Mouse (Mus musculus): ENCODE measurements around the gene Hpd.

Hpd gene

DNA sequence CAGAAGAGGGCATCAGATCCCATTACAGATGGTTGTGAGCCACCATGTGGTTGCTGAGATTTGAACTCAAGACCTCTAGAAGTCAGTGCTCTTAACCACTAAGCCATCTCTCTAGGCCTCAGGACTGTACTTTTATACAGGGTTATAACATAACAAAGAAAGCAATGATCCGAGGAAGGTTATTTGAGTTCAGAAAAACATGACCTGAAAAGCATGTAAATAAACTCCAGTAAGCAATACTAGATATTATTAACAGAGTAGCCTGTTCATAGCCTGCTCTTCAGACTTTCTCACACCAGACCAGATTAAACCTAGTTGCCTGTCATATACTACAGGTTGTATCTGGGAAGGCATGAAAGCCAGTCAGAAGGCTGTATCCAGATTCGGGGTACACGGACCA lies 4.8 kb upstream of the Hpd start:
- no peak for DNase-seq (ENCODE audit: low read depth, low spot score)

GRCm38 (mm10) chr5:123185966-123186365 lies 3.4 kb upstream of the Hpd start:
- DNase-seq (ENCODE audit: low read depth, low spot score): no peak

GRCm38 (mm10) chr5:123181536-123181935 lies 991 bp downstream of the Hpd start:
- DNase-seq (ENCODE audit: low read depth, low spot score): no peak

- DNase-seq (ENCODE audit: low read depth, low spot score): no peak
Observed at GRCm38 (mm10) chr5:123180390-123180789, 2.1 kb downstream of the Hpd start.

DNA sequence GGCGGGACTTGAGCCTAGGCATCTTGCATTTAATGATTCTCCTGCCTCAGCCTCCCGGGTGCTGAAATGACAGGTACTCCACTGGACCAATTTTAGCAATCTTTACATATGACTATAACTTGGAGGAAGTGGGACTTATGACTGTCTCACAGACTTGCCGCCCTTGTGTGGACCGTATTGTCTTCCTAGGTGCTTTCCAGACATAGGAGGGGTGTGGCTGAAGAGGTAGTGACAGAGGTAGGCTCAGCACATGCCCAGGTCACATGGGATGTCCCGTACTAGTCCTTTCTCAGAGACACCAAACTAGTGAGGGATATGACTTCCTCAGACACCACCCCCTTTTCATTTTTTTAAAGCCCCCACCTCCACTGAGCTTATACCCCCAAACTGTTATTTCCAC lies 3.7 kb downstream of the Hpd start:
- no peak for DNase-seq (ENCODE audit: low read depth, low spot score)

DNA sequence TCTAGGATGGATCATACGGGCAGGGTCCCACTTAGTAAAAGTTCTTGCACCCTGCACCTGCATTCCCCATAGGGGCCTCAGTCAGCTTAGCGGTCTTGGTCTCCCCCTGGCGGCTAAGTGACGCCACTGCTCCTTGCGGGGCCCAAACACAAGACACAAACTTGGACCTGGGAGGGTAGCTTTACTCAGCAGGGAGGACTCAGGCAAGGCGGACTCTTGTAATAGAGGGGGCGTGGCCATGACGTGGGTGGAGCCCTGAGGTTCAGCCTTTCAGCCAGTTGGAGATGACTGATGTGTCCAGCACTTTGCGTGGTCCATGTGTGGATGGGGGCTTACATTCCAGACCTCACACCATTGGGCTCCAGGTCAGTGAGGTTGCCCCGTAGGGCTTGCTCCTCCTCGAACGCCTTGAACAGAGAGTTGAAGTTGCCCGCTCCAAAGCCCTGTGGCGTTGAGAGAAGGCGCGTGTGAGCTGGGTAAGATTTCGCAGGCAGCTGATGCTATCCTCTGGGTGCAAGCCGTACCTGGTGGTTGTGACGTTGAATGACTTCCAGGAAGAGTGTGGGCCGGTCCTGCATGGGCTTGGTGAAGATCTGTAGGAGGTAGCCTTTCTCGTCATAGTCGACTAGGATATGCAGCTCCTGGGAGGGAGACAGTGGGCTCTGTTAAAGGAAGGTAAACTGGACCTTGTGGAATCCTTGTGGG lies 10.7 kb downstream of the Hpd start:
- DNase-seq (ENCODE audit: low read depth, low spot score): peak; percentile 96

DNA sequence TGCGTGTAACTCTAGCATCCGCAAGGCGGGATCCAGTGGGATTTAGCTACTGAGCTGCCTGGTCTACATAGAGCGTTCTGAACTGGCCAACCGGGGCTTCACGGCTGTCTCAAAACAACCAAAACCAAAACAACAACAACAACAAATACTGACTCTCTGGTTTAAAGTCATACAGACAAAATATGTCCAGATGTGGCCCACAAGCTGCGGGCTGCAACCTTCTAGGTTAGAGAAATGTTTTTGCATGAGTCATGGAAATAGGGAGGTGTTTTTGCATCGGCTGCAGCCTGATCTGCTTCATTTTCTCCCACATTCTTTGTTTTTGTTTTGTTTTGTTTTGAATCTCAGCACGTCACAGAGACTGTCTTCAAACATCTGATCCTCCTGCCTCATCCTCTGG lies 12.2 kb downstream of the Hpd start:
- DNase-seq (ENCODE audit: low read depth, low spot score): no peak

DNA sequence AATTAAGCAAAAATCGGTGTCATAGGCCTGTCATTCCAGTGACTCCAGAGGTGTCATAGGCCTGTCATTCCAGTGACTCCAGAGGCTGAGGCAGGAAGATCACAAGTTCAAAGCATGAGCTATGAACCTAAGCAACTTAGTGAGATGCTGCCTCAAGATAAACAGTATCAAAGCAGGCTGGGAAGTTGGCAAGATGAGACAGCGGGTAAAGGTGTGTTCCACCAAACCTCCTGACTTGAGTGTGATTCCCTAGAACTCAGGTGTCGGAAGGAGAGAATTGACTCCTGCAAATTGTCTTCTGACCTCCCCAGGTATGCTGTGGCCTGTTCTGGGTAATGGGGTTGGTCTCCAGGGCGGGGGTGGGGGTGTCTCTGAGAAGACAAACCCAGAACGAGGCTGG lies 13.2 kb downstream of the Hpd start, which contains the start of gene Psmd9:
Gene Psmd9, plus strand, starts transcription at position 130 of the 400 bp plus-strand sequence.
- no peak for DNase-seq (ENCODE audit: low read depth, low spot score)

- no peak for DNase-seq (ENCODE audit: low read depth, low spot score)
Observed at GRCm38 (mm10) chr5:123167591-123167990, 14.9 kb downstream of the Hpd start.

DNA sequence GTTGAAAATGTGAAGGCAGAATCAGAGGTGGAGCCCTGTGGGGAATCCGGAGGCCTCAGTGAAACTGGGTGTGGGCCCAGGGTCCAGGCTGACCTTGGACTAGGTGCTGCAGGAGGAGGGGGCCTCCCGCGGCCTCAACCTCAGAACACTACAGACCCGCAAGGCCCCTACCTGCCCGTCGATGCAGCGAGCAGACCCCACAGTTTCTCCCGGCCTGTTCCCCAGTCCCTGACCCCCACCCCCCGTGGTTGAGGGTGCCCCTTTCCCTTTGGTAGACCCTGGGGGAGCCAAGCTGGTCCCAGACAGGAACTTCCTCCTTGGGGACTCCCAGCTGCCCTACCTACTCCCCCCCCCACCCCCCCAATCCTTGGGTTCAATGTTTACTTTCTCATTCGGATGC lies 16.1 kb downstream of the Hpd start:
- no peak for DNase-seq (ENCODE audit: low read depth, low spot score)

DNA sequence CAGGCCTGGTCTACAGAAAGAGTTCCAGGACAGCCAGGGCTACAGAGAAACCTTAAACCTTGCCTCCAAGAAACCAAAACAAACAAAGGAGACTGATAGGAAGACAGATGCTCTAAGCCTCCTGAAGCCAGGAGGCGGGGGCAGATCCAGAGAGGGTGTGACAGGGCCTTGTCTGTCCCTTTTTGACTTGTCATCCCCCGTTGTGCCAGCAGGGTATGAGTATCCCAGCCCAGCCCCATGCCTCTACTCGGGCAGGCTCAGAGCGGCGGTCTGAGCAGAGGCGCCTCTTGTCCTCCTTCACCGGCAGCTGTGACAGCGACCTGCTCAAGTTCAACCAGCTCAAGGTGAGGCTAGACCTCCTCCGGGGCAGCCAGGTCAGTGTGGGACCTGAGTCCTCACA lies 19.6 kb downstream of the Hpd start:
- peak; percentile 81 for DNase-seq (ENCODE audit: low read depth, low spot score)

DNA sequence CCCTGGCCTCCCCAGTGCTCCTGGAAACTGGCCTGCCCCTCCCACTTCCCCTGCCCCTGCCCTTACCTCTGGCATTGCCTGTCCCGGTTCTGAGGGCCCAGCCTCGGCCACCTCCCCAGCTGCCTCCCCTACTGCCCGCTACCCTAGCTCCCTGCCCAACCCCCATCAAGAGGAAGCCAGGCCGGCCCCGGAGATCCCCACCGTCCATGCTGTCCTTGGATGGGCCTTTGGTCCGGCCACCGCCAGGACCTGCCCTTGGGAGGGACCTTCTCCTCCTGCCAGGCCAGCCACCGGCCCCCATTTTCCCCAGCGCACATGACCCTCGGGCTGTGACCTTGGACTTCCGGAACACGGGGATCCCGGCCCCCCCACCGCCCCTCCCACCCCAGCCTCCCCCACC lies 22.2 kb downstream of the Hpd start:
- no peak for DNase-seq (ENCODE audit: low read depth, low spot score)

- no peak for DNase-seq (ENCODE audit: low read depth, low spot score)
Observed at GRCm38 (mm10) chr5:123159866-123160265, 22.7 kb downstream of the Hpd start.

DNA sequence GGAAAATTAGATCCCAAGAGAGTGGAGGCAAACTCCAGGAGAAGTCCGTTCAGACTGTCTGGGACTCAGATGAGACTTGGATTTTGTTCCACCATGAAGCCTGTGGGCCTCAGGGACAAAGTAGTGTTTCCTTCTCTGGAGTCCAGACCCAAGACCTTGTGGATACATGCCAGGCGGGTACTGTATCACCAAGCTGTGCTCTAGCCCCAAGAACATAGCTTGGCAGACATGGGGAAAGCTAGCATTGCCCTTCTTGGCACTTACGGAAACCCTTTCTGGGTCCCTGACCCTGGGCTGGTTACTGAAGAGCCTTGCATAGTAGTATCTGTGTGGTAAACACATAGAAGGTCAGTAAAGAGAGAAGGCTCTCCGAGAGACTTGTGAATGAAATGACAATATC lies 23.1 kb downstream of the Hpd start:
- DNase-seq (ENCODE audit: low read depth, low spot score): no peak

DNA sequence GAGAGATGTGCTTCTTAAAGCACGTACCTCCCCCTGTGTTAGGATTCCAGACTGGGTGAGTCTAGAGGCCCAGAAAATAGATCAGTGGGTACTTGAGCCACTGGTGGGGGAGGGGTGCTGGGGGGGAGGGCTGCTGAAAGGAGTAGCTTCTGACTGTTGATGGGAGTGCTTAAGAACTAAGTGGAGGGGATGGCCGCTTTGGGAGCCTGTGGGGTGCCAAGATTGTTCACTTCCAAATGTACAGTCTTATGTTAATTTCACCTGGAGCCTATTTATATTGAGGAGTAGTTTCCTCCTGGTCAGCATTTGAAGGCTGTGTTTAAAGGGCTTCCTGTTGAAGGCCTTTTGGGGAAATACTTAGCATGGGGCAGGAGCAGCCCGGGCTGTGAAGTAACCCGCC lies 24.6 kb downstream of the Hpd start:
- DNase-seq (ENCODE audit: low read depth, low spot score): peak; percentile 99

GRCm38 (mm10) chr5:123156763-123157162 lies 25.8 kb downstream of the Hpd start:
- DNase-seq (ENCODE audit: low read depth, low spot score): peak; percentile 55

GRCm38 (mm10) chr5:123155425-123155824 lies 27.1 kb downstream of the Hpd start:
- DNase-seq (ENCODE audit: low read depth, low spot score): peak; percentile 88

DNA sequence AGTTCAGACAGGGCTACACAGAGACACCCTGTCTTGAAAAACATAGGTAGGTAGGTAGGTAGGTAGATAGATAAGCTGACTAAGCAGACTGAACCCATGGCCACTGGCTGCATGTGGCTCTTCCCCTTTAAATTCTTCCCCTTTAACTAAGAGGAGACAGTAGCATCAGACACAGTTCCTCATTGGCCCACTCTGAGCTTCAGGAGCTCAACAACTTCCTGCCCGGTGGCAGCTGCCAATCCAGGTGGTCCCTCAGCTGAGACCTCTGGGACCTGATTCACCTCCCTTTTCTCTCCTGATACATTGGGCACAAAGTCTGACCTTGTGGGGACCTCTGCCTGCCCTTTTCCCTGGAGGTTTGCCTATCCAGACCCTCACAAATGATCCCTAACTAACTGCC lies 29.6 kb downstream of the Hpd start:
- DNase-seq (ENCODE audit: low read depth, low spot score): no peak

DNA sequence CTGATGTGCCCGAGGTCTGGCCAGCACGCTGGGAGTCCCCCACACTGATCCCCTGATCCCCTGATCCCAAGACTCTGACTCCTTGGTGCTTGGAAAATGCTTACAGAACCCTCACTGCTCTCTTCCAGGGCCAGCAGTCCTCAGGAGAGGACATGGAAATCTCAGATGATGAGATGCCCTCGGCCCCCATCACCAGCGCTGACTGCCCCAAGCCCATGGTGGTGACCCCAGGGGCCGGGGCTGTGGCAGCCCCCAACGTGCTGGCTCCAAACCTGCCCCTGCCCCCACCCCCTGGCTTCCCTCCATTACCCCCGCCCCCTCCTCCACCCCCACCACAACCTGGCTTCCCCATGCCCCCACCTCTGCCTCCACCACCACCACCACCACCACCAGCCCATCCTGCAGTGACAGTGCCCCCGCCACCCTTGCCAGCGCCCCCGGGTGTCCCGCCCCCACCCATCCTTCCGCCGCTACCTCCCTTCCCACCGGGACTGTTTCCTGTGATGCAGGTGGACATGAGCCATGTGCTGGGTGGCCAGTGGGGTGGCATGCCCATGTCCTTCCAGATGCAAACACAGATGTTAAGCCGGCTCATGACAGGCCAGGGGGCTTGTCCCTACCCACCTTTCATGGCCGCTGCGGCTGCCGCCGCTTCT lies 30.7 kb downstream of the Hpd start:
- DNase-seq (ENCODE audit: low read depth, low spot score): no peak

GRCm38 (mm10) chr5:123151077-123151476 lies 31.4 kb downstream of the Hpd start:
- peak; percentile 97 for DNase-seq (ENCODE audit: low read depth, low spot score)

GRCm38 (mm10) chr5:123150641-123151040 lies 31.9 kb downstream of the Hpd start:
- peak; percentile 92 for DNase-seq (ENCODE audit: low read depth, low spot score)

DNA sequence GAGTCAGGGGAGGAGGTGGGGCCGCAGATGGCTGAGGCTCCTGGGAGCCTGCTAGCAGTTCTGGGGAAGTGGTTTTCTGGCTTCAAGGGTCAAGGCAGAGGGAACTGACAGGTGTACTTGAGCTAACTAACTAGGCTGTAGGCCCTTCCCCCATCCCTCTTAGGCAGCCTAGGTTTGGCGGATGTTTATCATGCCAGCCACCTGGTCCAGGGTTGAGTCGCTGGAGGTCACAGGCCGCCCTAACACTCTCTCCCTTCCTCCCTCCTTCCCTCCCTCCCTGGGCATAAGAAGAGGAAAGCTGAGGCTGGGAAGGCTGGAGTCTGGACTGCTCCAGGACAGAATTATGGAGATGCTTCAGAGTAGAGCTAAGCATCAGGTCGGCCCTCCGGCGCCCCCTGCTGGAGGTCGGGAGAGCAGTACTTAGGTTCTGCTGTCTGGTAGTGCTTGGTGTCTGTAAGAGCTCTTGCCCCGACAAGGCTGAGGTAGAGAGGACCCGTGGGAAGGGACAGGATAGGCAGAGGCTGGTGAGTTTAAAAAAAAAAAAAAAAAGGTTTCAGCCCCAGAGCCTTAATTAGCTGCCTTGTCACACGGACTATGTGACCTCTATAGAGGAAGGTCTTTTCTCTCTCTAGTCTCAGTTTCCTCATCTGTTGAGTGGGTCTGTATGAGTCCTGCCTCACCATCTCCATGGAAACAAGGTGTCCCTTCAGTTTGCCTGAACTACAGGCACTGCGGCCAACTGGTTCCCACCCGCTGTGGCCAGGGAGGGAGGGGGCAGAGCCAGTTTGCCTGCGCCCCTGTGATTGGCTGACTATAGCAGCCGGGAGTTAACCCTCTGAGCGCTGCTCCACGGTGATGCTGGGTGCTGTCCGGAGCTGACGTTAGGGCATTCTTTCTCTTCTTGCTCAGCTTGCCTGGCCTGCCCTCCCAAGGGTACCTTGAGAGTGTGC lies 32.8 kb downstream of the Hpd start:
- peak; percentile 97 for DNase-seq (ENCODE audit: low read depth, low spot score)

Measured in R1 (cell line).